Mouse (Mus musculus) limb, embryonic 14.5 days (tissue): Measurements from ENCODE around the gene Mageb16. TPM values are rescaled to one million over a fixed set of nuclear protein-coding genes. Genes with fewer than 3 reads are reported as not detected.

Experiments
- ATAC-seq: fragments of 200-750 bp; cut with Nextera tagmentation; 2 replicates; pipeline ENCODE4 v1.8.0; 2017; ENCODE audit warnings: low read depth, moderate number of reproducible peaks, moderate TSS enrichment; ENCODE audit not compliant: low FRiP score
- DNase-seq: peaks from one replicate; pipeline ENCODE4 v3.0.0-alpha.2; 2015; ENCODE audit warnings: low spot score
- H3K27ac ChIP-seq: fragments of 300-500 bp; sonication (generic); replicated peaks from 2 replicates; pipeline ENCODE4 v1.5.1; 2014; ENCODE audit warnings: low read depth, mild to moderate bottlenecking, low read length, moderate library complexity, mixed read lengths
- H3K27me3 ChIP-seq: fragments of 300-500 bp; sonication (generic); 2 replicates; pipeline ENCODE4 v1.6.1; 2014; ENCODE audit warnings: low read length, mixed read lengths; ENCODE audit not compliant: control insufficient read depth, insufficient read depth
- H3K36me3 ChIP-seq: fragments of 300-500 bp; sonication (generic); 2 replicates; pipeline ENCODE4 v1.6.1; 2014; ENCODE audit warnings: mild to moderate bottlenecking, low read length, moderate library complexity, mixed read lengths; ENCODE audit not compliant: control insufficient read depth, insufficient read depth
- H3K4me1 ChIP-seq: fragments of 300-500 bp; sonication (generic); 2 replicates; pipeline ENCODE4 v1.6.1; 2014; ENCODE audit warnings: antibody characterized with exemption, low read length, mixed read lengths; ENCODE audit not compliant: control insufficient read depth, insufficient read depth
- H3K4me2 ChIP-seq: fragments of 300-500 bp; sonication (generic); replicated peaks from 2 replicates; pipeline ENCODE4 v1.6.1; 2014; ENCODE audit warnings: low read depth, mild to moderate bottlenecking, low read length, moderate library complexity; ENCODE audit not compliant: severe bottlenecking
- H3K4me3 ChIP-seq: fragments of 300-500 bp; sonication (generic); replicated peaks from 2 replicates; pipeline ENCODE4 v1.5.1; 2014; ENCODE audit warnings: low read length
- H3K9ac ChIP-seq: fragments of 300-500 bp; sonication (generic); 2 replicates; pipeline ENCODE4 v1.6.1; 2014; ENCODE audit warnings: mild to moderate bottlenecking, low read depth, low read length, moderate library complexity; ENCODE audit not compliant: severe bottlenecking
- H3K9me3 ChIP-seq: fragments of 300-500 bp; sonication (generic); 2 replicates; pipeline ENCODE4 v1.6.1; 2016; ENCODE audit warnings: low read length; ENCODE audit not compliant: control insufficient read depth
- POLR2A ChIP-seq: fragments of 200-500 bp; IDR thresholded peaks from 2 replicates; pipeline ENCODE4 v1.8.0; 2012; ENCODE audit warnings: inconsistent platforms, mild to moderate bottlenecking, moderate library complexity, borderline replicate concordance; ENCODE audit not compliant: insufficient read depth, insufficient read length; ENCODE audit errors: extremely low read depth
- WGBS: fragments of 180-500 bp; shearing (Covaris S2); extraction: QIAGEN DNeasy Blood & Tissue Kit; methylation state at CpG from one replicate; pipeline ENCODE4 v1.1.7; 2014; 5-methylcytosine and 5-hydroxymethylcytosine counted together
- polyA plus RNA-seq, 2 experiments: library from polyadenylated mRNA; depleted of rRNA in 1 of 2; stranded (reverse) in 1 of 2; unstranded in 1 of 2; fragments of >200 nt; fragmentation: Nextera tagmentation in 1 of 2; extraction: Ambion mirVana in 1 of 2; gene quantifications; 2 replicates each; pipeline versions ENCODE4 v1.2.1 to v1.2.3; 2012 to 2014

The Mageb16 gene
- polyA plus RNA-seq (2012; rRNA removed) (0.08 TPM in 1 of 2 replicates, not detected in the other), polyA plus RNA-seq (2014; fragmentation: Nextera tagmentation; extraction: Ambion mirVana) (0.18 and 0.29 TPM in 2 replicates)

DNA sequence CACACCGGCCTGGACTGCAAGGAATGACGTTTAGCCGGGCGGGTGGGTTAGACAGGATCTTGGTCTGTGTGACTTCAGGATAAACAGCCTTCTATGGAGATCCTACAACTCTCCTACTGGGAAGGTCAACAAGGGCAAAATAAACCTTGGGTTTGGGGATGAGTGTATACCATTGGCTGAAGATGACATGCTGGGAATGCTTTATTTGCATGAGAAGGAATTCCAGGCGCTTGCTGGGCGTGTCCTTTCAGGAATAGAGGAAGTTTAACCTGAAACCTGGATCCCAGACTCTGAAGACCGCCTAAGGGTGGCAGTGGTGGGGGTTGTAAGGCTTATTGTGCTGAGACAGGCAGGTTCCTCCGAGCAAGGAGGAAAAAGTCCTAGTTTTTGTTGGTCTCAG is at the start of gene Mageb16:
Gene Mageb16, minus strand, starts transcription at position 25 of the 400 bp plus-strand sequence.
- H3K27me3 ChIP-seq, result no peaks in the 10 kb centered on the region
- no peak for DNase-seq
- no peak within 1 kb of the TSS for H3K4me3 ChIP-seq
- H3K9me3 ChIP-seq, result no peaks in the 10 kb centered on the region
- no peaks in the 10 kb centered on the region for H3K4me1 ChIP-seq
- no peak within 1 kb of the TSS for H3K27ac ChIP-seq
- 63% methylated on average over 8 of the region's 8 CpGs for WGBS
- H3K36me3 ChIP-seq, result no peaks in the 10 kb centered on the region
- no peak for TF ChIP-seq POLR2A
- ATAC-seq, result no peak
- no peak within 1 kb of the TSS for H3K9ac ChIP-seq
- H3K4me2 ChIP-seq, result no peak within 1 kb of the TSS

DNA sequence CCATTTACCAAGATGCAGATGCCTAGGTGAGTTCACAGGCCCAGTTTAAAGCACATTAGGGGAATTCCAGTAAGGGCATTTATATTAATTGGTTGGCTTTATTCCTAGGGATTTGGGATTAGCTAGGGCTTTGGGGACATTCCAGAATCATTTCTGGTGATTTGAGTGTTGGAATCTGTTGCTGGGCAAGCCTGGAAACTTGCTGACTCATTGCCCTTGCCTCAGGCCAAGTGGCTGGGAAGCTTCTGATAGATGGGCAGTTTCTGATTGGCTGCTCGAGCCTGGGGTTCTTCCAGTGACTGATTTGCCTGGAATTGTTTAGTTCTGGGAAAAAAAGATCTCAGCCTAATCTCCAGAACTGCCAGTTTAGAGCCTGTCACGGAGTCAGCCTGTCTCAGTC is 20.1 kb downstream of the Mageb16 start:
- no peak overlapping the region for H3K4me3 ChIP-seq
- no peak for DNase-seq
- H3K27me3 ChIP-seq, result no peaks in the 10 kb centered on the region
- no peak for ATAC-seq
- H3K4me2 ChIP-seq, result no peak overlapping the region
- H3K9me3 ChIP-seq, result no peaks in the 10 kb centered on the region
- H3K4me1 ChIP-seq, result no peaks in the 10 kb centered on the region
- H3K36me3 ChIP-seq, result no peaks in the 10 kb centered on the region
- H3K9ac ChIP-seq, result no peak overlapping the region
- H3K27ac ChIP-seq, result no peak overlapping the region
- 38% methylated on average over 2 of the region's 2 CpGs for WGBS
- no peak for TF ChIP-seq POLR2A

DNA sequence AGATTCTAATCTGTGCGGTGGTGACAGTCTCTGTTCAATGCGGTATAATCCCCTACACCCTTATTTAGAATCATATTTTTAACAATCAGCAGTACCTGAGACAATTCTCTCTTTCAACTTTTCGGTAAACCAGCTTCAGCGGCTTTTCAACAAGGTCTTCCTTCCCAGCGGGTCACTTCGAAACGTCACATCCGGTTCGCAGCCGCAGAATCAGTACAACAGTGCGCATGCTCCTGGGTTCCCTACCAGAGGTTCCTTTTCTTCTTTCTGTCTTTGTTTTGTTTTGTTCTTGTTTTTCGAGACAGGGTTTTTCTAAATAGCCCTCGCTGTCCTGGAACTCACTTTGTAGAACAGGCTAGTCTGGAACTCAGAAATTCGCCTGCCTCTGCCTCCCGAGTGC is 35.8 kb downstream of the Mageb16 start:
- no peaks in the 10 kb centered on the region for H3K4me1 ChIP-seq

DNA sequence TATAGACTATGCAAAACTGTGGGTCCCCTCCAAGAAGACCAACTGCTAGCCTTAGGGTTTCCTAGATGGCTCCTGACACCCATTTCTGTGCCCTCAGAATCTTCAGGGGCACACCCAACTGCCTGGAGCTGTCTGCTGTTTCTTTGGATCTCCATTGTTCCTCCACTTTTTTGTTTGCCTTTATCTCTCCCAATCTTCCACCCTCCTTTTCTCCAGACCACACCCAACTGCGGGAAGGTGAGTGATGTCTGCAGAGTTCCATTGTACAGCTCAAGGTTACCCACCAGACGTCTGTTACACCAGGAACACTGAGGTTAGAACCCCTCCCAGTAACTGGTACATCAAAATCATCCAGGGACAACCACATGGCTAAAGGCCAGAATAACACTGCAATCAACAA is 64.8 kb downstream of the Mageb16 start:
- H3K4me1 ChIP-seq, result no peaks in the 10 kb centered on the region
- no peak overlapping the region for H3K9ac ChIP-seq
- DNase-seq, result no peak
- no peak for TF ChIP-seq POLR2A
- no peak overlapping the region for H3K4me2 ChIP-seq
- no peaks in the 10 kb centered on the region for H3K36me3 ChIP-seq
- no peaks in the 10 kb centered on the region for H3K9me3 ChIP-seq
- no peaks in the 10 kb centered on the region for H3K27me3 ChIP-seq
- no peak overlapping the region for H3K4me3 ChIP-seq
- ATAC-seq, result no peak
- WGBS, result 68% methylated on average over 2 of the region's 2 CpGs
- H3K27ac ChIP-seq, result no peak overlapping the region

More for the DNA sequence above, 35.8 kb downstream of the Mageb16 start:
- Histone ChIP-seq H3K9ac (no peak overlapping the region), H3K4me2 (no peak overlapping the region), H3K36me3 (no peaks in the 10 kb centered on the region), H3K9me3 (no peaks in the 10 kb centered on the region), H3K27me3 (no peaks in the 10 kb centered on the region), H3K4me3 (no peak overlapping the region), H3K27ac (no peak overlapping the region)
- no peak for DNase-seq
- WGBS, result 86% methylated on average over 15 of the region's 15 CpGs
- no peak for TF ChIP-seq POLR2A
- no peak for ATAC-seq

Other genes with a start within 250 kb of the Mageb16 start
- gene Gm7173, start 154.2 kb downstream of the Mageb16 start, polyA plus RNA-seq (2012; rRNA removed), result 0.17 and 0.24 TPM in 2 replicates
- gene Gm7173, start 154.2 kb downstream of the Mageb16 start, polyA plus RNA-seq (2014; fragmentation: Nextera tagmentation; extraction: Ambion mirVana), result 0.40 and 0.54 TPM in 2 replicates